Mouse (Mus musculus) limb, embryonic 11.5 days (tissue): ENCODE data around the gene Alg2. TPM values are rescaled to one million over a fixed set of nuclear protein-coding genes. Genes with fewer than 3 reads are reported as not detected.

Experiments
- polyA plus RNA-seq: library from polyadenylated mRNA; unstranded; fragments of >200 nt; fragmentation: Nextera tagmentation; extraction: Ambion mirVana; gene quantifications from 2 replicates; pipeline ENCODE4 v1.2.1, GENCODE M21; 2014

Alg2 gene
- polyA plus RNA-seq, 1 experiment from 2014 or later = 92.2 TPM

Other genes with a start within 250 kb of the Alg2 start
- 85.5 and 95.3 TPM in 2 replicates for gene Tgfbr1, start 121.1 kb downstream of the Alg2 start, polyA plus RNA-seq
- 459 and 468 TPM in 2 replicates for gene Sec61b, start 325 bp upstream of the Alg2 start, polyA plus RNA-seq